Mouse (Mus musculus): ENCODE data around the gene Pemt. TPM values are rescaled to one million over a fixed set of nuclear protein-coding genes. Genes with fewer than 3 reads are reported as not detected.

The Pemt gene
- total and polyA plus RNA-seq, 3 experiments = 6.9 to 10.5 (median 7.8) TPM

- no peak overlapping the region for H3K4me3 ChIP-seq (replicated peaks in 1 of 3; ENCODE audit: low read depth in 2 of 3, low read length in 2 of 3, poor library complexity in 1 of 3)
- no peak overlapping the region for H3K27ac ChIP-seq (ENCODE audit: insufficient read depth, low read depth)
- H3K4me2 ChIP-seq (ENCODE audit: insufficient read depth, low read depth, poor library complexity, severe bottlenecking) = no peak overlapping the region
- H3K4me1 ChIP-seq (ENCODE audit: control insufficient read depth in 1 of 2, insufficient read depth in 2 of 2) = peaks cover 3 to 7% of the 10 kb centered on the region in 2 experiments
- no peaks in the 10 kb centered on the region for H3K36me3 ChIP-seq (replicated peaks in 1 of 2; ENCODE audit: control insufficient read depth in 1 of 2, insufficient read depth in 1 of 2, low read length in 1 of 2)
- no peaks in the 10 kb centered on the region for H3K9me3 ChIP-seq (replicated peaks; ENCODE audit: low read length)
- no peaks in the 10 kb centered on the region for H3K79me2 ChIP-seq (replicated peaks; ENCODE audit: control insufficient read depth, extremely low read depth, insufficient read depth, poor library complexity, severe bottlenecking)
- TF ChIP-seq PAX5 (IDR thresholded peaks at IDR 0.05; ENCODE audit: low read length) (no peak), IRF4 (IDR thresholded peaks at IDR 0.05; ENCODE audit: low read depth, low read length) (no peak), CTCF (conservative IDR thresholded peaks at IDR 0.05 in 1 of 2, IDR thresholded peaks at IDR 0.05 in 1 of 2; ENCODE audit: low read depth in 2 of 2, low read length in 2 of 2) (no peak), MAZ (IDR thresholded peaks at IDR 0.05; ENCODE audit: low read depth, low read length) (no peak), TBP (conservative IDR thresholded peaks at IDR 0.05; ENCODE audit: low read depth, low read length) (no peak), CHD1 (IDR thresholded peaks at IDR 0.05; ENCODE audit: low read depth, low read length) (no peak), ZNF384 (IDR thresholded peaks at IDR 0.05; ENCODE audit: low read depth, low read length) (no peak), SIN3A (IDR thresholded peaks at IDR 0.05; ENCODE audit: low read length) (no peak), CHD2 (IDR thresholded peaks at IDR 0.05; ENCODE audit: low read length) (no peak), MEF2A (IDR thresholded peaks at IDR 0.05; ENCODE audit: borderline replicate concordance, low read depth, low read length) (no peak), RAD21 (IDR thresholded peaks at IDR 0.05; ENCODE audit: low read depth, low read length) (no peak), POLR2AphosphoS2 (IDR thresholded peaks at IDR 0.05; ENCODE audit: low read depth, low read length) (no peak), ZKSCAN1 (IDR thresholded peaks at IDR 0.05; ENCODE audit: borderline replicate concordance, low read depth, low read length) (no peak), JUN (IDR thresholded peaks at IDR 0.05; ENCODE audit: insufficient read depth, low read depth, low read length) (no peak), NRF1 (IDR thresholded peaks at IDR 0.05; ENCODE audit: low read depth, low read length) (no peak), ETS1 (conservative IDR thresholded peaks at IDR 0.05; ENCODE audit: low read depth, low read length) (no peak)
- no peak overlapping the region for H3K9ac ChIP-seq (ENCODE audit: insufficient read depth, low read depth)
- in situ Hi-C loops (cut with MboI; ENCODE audit: low pct_ligation_motif_present, low pct_unique_long_range_greater_than_20kb, low sequenced_read_pairs) = no loop called here
- dilution Hi-C loops (cut with MboI; ENCODE audit: extremely low pct_ligation_motif_present, extremely low pct_unique_long_range_greater_than_20kb, low sequenced_read_pairs) = no loop called here
- peaks cover 1% of the 10 kb centered on the region for H3K27me3 ChIP-seq (replicated peaks)
- DNase-seq (ENCODE audit: extremely low read depth) = no peak
These were observed 52.0 kb downstream of the Pemt start for GRCm38 (mm10) chr11:59994318-59994717.

GRCm38 (mm10) chr11:59991365-59991764, 54.9 kb downstream of the Pemt start:
- Histone ChIP-seq H3K79me2 (replicated peaks; ENCODE audit: control insufficient read depth, extremely low read depth, insufficient read depth, poor library complexity, severe bottlenecking) (no peaks in the 10 kb centered on the region), H3K27ac (ENCODE audit: insufficient read depth, low read depth) (no peak overlapping the region), H3K9me3 (replicated peaks; ENCODE audit: low read length) (no peaks in the 10 kb centered on the region), H3K4me2 (ENCODE audit: insufficient read depth, low read depth, poor library complexity, severe bottlenecking) (no peak overlapping the region), H3K4me3 (replicated peaks in 1 of 3; ENCODE audit: low read depth in 2 of 3, low read length in 2 of 3, poor library complexity in 1 of 3) (no peak overlapping the region), H3K36me3 (replicated peaks in 1 of 2; ENCODE audit: control insufficient read depth in 1 of 2, insufficient read depth in 1 of 2, low read length in 1 of 2) (no peaks in the 10 kb centered on the region), H3K27me3 (replicated peaks) (peaks cover 1% of the 10 kb centered on the region), H3K4me1 (ENCODE audit: control insufficient read depth in 1 of 2, insufficient read depth in 2 of 2) (no peaks in the 10 kb centered on the region), H3K9ac (ENCODE audit: insufficient read depth, low read depth) (no peak overlapping the region)
- TF ChIP-seq CTCF (conservative IDR thresholded peaks at IDR 0.05 in 1 of 2, IDR thresholded peaks at IDR 0.05 in 1 of 2; ENCODE audit: low read depth in 2 of 2, low read length in 2 of 2) = no peak
- TF ChIP-seq ZC3H11A (IDR thresholded peaks at IDR 0.05; ENCODE audit: low read depth, low read length) = no peak
- TF ChIP-seq POLR2A (IDR thresholded peaks at IDR 0.05; ENCODE audit: low read depth, low read length) = no peak
- no peak for TF ChIP-seq UBTF (IDR thresholded peaks at IDR 0.05; ENCODE audit: low read depth, low read length)
- TF ChIP-seq MXI1 (IDR thresholded peaks at IDR 0.05; ENCODE audit: low read depth, low read length) = no peak
- no peak for TF ChIP-seq POLR2AphosphoS2 (IDR thresholded peaks at IDR 0.05; ENCODE audit: low read depth, low read length)
- TF ChIP-seq SMC3 (IDR thresholded peaks at IDR 0.05; ENCODE audit: low read depth, low read length) = no peak
- TF ChIP-seq KAT2A (IDR thresholded peaks at IDR 0.05; ENCODE audit: insufficient replicate concordance, low read length) = no peak
- no peak for TF ChIP-seq EP300 (IDR thresholded peaks at IDR 0.05; ENCODE audit: low read length)
- TF ChIP-seq JUN (IDR thresholded peaks at IDR 0.05; ENCODE audit: insufficient read depth, low read depth, low read length) = no peak
- TF ChIP-seq BHLHE40 (IDR thresholded peaks at IDR 0.05; ENCODE audit: low read depth, low read length) = no peak
- TF ChIP-seq MAFK (IDR thresholded peaks at IDR 0.05; ENCODE audit: insufficient replicate concordance, low read length) = no peak
- TF ChIP-seq ZKSCAN1 (IDR thresholded peaks at IDR 0.05; ENCODE audit: borderline replicate concordance, low read depth, low read length) = no peak
- TF ChIP-seq E2F4 (IDR thresholded peaks at IDR 0.05; ENCODE audit: insufficient replicate concordance, low read depth, low read length) = no peak
- no peak for TF ChIP-seq USF1 (IDR thresholded peaks at IDR 0.05; ENCODE audit: low read depth, low read length)
- no peak for TF ChIP-seq CHD2 (IDR thresholded peaks at IDR 0.05; ENCODE audit: low read length)
- no peak for TF ChIP-seq CHD1 (IDR thresholded peaks at IDR 0.05; ENCODE audit: low read depth, low read length)
- no peak for TF ChIP-seq TBP (conservative IDR thresholded peaks at IDR 0.05; ENCODE audit: low read depth, low read length)
- dilution Hi-C loops (cut with MboI; ENCODE audit: extremely low pct_ligation_motif_present, extremely low pct_unique_long_range_greater_than_20kb, low sequenced_read_pairs) (no loop called here), in situ Hi-C loops (cut with MboI; ENCODE audit: low pct_ligation_motif_present, low pct_unique_long_range_greater_than_20kb, low sequenced_read_pairs) (no loop called here)
- no peak for DNase-seq (ENCODE audit: extremely low read depth)

Data from CH12.LX (cell line).